Mouse (Mus musculus): ENCODE results near the gene Tpi1.
A peak's percentile ranks its signal among the peaks of the same experiment; 100 is the strongest.

Gene Tpi1

GRCm38 (mm10) chr6:124813933-124814332 lies at the start of gene Tpi1:
Gene Tpi1, minus strand, starts transcription at chr6:124814296.
- peak; percentile 79 to 85 for DNase-seq (ENCODE audit: low read depth in 1 of 2, low spot score in 2 of 2)

DNA sequence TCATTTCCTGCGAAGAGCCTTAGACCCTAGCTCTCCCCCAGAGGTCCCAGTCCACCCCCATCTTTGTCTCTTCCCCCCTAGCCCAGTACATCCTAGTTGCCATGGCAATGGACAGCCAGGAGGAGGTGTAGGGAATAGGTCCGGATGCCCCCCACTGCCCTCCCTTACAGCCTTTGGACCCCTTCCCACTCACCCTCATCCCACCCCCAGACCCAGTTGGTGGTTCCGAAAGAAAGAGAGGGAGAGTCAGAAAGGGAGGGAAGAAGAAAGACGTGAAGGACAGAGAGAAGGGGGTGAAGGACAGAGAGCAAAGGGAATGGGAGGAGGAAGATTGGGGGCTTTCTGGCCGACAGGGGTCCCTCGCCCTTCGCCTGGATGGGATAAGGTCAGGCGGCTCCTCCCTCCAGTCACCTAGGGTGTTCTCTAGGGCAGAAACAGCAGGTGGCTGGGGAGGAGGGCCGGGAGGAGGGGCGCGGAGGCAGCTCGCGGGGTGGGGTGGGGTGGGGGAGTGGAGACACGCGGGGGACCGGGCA lies 49.1 kb upstream of the Tpi1 start:
- no peak for DNase-seq (ENCODE audit: low read depth in 1 of 2, low spot score in 2 of 2)

- DNase-seq (ENCODE audit: low read depth in 1 of 2, low spot score in 2 of 2) = no peak
Measured at GRCm38 (mm10) chr6:124862406-124863124, 48.5 kb upstream of the Tpi1 start.

DNA sequence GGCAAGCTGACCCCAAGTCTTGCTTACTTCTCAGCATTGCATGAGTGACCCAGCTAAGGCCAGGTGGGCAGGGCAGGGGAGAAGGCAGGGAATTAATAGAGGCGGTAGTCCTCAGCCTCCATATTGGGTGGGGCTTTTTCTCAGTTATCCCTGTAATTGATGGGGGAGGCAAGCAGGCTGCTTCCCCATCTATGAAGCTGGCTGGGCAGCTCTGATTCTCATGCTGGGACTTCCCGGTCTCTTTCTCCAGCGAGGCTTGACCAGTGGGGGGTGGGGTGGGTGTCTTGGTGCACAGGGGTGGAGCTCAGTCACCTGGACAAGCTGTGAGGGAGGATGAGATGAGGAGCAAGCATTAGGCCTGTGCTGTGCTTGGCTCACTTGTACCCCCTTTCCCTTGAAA lies 47.7 kb upstream of the Tpi1 start:
- no peak for DNase-seq (ENCODE audit: low read depth in 1 of 2, low spot score in 2 of 2)

GRCm38 (mm10) chr6:124861266-124861665 lies 47.2 kb upstream of the Tpi1 start:
- no peak for DNase-seq (ENCODE audit: low read depth in 1 of 2, low spot score in 2 of 2)

- DNase-seq (ENCODE audit: low read depth in 1 of 2, low spot score in 2 of 2) = no peak
Measured at GRCm38 (mm10) chr6:124860511-124860910, 46.4 kb upstream of the Tpi1 start.

DNA sequence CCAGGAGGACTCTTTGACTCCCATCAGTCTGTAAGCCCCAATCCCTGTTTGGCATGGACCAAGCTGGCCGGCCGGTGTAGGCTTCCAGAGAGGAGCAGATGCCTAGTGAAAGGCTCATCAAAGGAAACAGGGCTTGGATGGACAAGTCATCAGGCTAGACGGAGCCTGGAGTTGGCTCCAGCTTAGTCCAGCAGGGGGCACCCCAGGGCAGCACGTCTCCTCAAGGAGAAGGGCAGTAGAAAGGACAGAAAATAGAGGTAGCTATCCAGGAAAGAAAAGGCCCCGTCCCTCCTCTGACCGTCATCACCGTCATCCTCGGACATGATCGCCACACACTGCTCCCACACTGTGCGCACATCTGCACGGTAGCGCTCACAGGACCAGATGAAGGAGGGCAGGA lies 45.6 kb upstream of the Tpi1 start:
- peak; percentile 56 to 79 for DNase-seq (ENCODE audit: low read depth in 1 of 2, low spot score in 2 of 2)

DNA sequence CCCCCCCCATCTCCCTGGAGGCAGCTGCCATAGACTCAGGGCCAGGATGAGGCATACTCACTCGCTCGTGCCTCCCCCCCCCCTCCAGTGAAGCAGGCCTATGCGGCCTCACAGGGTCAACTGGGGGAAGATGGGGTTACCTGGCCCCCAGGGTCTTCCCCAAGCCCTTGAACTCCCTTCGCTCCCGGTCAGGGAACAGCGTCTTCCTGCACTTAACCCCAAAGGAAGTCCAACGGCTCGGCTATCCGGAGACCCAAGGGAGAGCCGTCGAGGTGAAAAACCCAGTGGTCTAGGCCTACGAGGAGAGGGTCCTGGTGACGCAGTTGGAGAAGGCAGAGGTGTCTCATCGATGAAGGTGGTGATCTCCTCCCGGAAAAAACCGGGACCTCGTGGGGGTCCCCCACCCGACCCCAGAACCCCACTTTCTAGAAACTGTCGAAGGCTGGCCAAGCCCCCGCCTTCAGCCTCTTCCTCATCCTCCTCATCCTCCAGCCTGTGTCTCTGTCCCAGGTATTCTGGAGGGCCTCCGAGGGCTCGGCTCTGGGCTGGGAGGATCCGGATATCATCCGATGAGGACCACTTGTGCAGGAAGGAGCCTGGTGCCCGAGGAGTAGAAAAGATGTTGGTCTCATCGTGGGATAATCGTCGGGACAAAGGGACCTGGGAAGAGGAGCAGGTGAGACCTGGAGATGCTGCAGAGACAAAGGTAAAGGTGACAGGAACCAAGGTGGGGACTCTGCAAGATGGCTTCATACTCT lies 44.6 kb upstream of the Tpi1 start:
- DNase-seq (ENCODE audit: low read depth in 1 of 2, low spot score in 2 of 2) = no peak

DNA sequence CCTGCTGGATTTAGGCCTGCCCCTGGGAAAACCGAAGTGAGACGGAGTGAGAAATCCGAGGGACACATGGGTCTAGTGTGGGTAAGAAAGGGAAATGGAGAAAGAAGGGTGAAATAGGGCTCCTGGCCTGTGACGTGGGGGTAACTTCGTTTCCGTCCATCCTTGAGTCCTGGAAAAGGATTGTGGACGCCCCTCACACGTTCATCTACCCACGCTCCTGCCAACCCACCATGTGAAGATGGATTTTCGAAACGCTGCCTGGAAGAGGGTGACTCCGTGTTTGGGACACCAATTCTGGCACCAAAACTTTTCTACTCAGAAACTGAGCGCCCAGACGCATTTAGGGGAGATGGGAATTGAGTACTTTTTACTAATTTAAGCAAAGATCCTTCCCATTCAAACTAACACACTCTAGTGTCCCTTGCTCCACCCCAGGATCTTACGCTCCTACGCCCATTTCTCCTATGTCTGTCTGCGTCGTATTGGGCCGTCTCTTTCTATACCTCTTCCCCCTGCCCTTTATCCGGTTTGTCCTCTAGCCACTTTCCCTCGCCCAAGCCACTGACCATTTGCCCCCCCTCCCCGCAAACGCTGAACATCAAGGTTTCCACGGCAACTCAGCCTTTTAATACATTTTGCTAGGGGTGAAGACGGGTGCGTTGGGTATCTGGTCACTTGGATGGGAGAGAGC lies 43.9 kb upstream of the Tpi1 start:
- DNase-seq (ENCODE audit: low read depth in 1 of 2, low spot score in 2 of 2) = no peak

DNA sequence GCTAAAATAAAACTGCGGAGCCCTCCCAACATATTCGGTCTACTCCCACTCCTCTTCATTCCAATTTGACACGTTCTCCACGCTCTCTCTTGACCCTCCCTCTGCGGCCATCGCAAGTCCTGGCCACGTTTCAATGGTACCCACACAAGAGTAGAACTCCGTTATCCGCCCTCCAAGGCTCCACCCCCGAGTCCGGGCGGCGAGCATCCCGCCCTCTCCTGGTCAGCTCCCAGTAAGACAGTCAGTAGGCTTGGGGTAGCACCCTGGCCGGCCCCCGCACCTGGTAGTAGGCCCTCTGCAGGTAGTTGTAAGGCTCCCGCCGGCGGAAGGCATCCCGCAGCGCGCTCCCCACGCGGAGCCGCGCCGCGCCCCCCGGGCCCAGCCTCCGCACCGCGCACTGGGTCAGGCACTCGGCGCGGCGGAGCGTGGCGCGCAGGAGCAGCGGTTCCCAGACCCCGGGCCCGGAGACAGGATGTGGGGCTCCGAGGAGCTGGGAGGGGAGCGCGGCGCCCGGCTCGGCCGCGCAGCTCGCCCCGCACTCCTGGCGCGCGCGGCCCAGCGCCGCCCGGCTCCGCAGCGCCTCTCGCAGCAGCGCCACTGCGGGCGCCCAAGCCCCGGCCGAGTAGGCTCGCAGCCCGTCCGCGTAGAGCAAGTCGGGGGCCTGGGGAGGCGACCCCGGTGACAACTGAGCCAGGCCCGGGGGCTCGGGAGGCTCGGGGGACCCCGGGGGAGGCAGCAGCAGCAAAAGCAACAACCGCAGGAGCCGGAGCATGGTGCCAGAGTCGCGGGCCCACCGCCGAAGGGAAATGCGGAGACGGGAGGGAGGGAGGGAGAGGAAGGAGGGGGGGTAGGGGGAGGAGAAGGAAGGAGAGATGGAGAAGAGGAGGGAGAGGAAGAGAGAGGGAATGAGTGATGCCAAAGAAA lies 43.1 kb upstream of the Tpi1 start, which contains the start of gene P3h3:
Gene P3h3 (minus strand): TSS at position 837 of the 924 bp plus-strand sequence.
- peak; percentile 31 to 66 for DNase-seq (ENCODE audit: low read depth in 1 of 2, low spot score in 2 of 2)

DNA sequence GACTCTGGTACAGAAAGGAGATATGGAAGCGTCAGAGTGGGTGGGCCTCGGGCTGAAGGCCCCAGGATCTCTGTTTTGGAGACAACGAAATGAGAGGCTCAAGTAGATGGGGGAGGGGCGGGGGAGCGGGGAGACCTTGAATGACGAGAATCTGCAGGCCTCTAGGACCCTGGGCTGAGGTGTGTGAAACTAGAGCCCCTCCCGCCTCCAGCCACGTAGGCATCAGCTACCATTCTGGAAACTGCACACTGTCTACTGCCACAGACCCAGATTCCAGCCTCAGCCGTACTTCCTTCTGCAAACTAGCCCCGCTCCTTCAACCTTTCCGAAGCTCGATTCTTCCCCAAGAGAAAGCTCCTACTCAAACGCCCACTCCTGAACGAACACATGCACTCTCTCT lies 42.2 kb upstream of the Tpi1 start:
- DNase-seq (ENCODE audit: low read depth in 1 of 2, low spot score in 2 of 2) = no peak

GRCm38 (mm10) chr6:124854647-124855046 lies 40.6 kb upstream of the Tpi1 start:
- DNase-seq (ENCODE audit: low read depth in 1 of 2, low spot score in 2 of 2) = no peak

GRCm38 (mm10) chr6:124850535-124850934 lies 36.4 kb upstream of the Tpi1 start:
- no peak for DNase-seq (ENCODE audit: low read depth in 1 of 2, low spot score in 2 of 2)

GRCm38 (mm10) chr6:124847305-124847704 lies 33.2 kb upstream of the Tpi1 start:
- peak; percentile 68 to 87 for DNase-seq (ENCODE audit: low read depth in 1 of 2, low spot score in 2 of 2)

DNA sequence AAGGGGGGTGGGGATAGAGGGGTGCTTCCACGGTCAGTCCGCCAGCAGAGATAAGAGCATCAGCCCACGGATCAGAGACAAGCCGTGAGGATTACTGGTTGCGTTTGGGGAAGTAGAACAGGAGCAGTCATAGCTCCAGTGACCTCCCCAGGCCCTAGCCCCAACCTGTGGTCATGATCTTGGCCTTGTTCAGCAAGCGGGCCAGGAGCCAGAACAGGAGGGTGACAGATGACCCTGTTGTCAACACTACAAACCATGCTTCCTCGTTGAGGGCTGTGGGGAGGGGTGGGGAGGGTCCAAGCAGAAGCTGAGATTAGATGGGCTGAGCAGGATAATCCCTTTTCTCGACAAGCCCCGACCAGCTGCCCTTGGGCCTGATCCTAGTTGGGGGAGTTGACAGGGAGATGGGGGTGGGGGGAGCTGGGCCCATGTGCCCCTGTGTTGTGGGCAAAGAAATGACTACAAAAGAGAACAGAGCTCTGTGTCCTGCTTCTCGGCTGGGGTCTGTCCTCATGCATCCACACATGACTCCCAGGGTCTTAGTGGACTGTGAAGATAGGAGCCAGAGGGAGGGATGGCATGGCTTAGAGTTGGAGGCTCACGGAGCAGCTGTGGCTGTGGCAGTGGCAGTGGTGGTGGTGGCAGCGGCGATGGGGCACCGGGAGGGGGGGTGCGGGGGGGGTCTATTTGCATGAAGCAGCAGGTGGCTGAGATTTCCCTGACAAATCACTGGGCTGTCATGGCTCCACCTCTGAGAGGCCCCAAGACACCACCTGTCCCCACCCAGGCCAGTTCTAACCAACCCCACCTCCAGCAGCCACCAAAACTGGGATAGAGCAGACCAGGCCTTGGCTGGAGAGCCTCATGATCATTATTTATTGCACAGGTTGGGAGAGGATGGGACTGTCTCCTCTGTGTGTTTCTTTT lies 26.4 kb upstream of the Tpi1 start, which contains the start of gene Gnb3:
Gene Gnb3 (minus strand): TSS at position 35 of the 927 bp plus-strand sequence.
- no peak for DNase-seq (ENCODE audit: low read depth in 1 of 2, low spot score in 2 of 2)

- DNase-seq (ENCODE audit: low read depth in 1 of 2, low spot score in 2 of 2) = no peak
Measured at GRCm38 (mm10) chr6:124839805-124840204, 25.7 kb upstream of the Tpi1 start.

DNA sequence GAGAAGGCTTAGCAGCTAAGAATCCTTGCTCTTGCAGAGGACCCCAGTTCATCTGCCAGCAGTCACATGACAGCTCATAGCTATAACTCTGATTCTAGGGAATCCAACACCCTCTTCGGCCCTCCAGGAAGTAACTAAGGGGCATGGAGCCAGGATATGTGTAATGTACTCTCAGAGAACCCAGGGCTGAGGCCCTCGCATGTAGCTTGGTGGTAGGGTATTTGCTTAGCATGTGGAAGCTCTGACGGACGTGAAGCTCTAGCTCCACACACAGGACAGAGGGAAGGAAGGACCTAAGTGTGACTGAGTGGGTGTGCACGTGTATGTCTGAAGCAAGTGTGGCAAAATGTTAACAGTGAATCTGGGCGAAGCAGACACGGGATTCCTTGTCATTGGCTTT lies 22.3 kb upstream of the Tpi1 start:
- DNase-seq (ENCODE audit: low read depth in 1 of 2, low spot score in 2 of 2) = no peak

- DNase-seq (ENCODE audit: low read depth in 1 of 2, low spot score in 2 of 2) = no peak
Measured at GRCm38 (mm10) chr6:124835531-124835930, 21.4 kb upstream of the Tpi1 start.

DNA sequence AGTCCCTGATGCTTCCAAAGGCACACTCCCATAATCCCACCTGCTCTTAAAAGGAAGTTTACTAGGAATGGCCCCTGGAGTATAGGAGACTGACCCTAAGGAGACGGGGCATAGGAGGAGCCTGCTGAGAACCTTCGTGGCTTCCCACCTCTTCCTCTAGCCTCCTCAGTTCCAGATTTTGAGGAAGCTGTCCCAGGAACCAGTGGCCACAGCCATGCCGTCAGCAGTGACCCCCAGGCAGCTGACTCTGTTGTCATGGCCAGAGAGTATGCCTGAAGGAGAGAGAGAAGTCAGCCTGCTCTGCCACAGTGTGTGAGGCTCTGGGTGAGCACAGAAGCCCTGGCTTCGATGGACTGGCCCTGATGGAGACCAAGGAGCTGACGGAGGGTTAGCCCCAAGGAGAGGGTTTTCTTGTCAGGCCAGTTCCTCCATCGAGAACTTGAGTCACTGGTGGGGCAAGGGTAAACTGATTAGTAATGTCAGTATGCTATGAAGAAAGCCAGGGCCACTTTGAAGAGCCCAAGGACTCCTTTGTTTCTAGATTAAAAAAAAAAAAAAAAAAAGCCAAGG lies 20.5 kb upstream of the Tpi1 start:
- DNase-seq (ENCODE audit: low read depth in 1 of 2, low spot score in 2 of 2) = no peak

Data from monocyte, adult 2 months (primary cell).